Mouse (Mus musculus): ENCODE measurements around the gene Angpt4. TPM values are rescaled to one million over a fixed set of nuclear protein-coding genes. Genes with fewer than 3 reads are reported as not detected.

Gene Angpt4
- polyA plus RNA-seq, 1 experiment from 2014 or later: 0.62 TPM

DNA sequence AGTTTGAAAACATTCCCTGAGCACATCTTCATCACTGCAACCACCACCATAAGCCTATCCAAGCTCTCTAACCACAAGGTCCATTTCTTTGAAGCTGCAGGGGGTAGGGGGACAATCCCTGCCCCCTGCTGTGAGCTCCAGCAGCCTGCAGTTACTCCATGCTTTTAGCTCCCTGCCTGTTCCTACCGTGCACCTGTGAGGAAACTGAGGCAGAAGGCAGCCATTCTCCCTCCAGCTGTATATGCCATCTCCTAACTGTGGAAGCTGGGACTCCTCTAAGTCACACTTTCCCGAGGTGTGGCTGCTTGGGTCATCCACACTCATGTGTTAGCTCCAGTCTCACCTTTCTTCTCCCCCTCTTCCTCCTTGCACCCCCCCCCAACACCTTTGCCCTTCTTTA is 4.1 kb downstream of the Angpt4 start:
- H3K27me3 ChIP-seq: no peaks in the 10 kb centered on the region
- no peak overlapping the region for H3K4me3 ChIP-seq
- H3K9ac ChIP-seq: no peak overlapping the region
- H3K4me1 ChIP-seq: peaks cover 22% of the 10 kb centered on the region
- H3K27ac ChIP-seq: no peak overlapping the region
- H3K4me2 ChIP-seq: no peak overlapping the region
- no peaks in the 10 kb centered on the region for H3K9me3 ChIP-seq
- ATAC-seq (ENCODE audit: borderline replicate concordance, extremely low read depth, low FRiP score, low TSS enrichment): no peak
- H3K36me3 ChIP-seq: no peaks in the 10 kb centered on the region
- WGBS: 11% methylated on average over 2 of the region's 2 CpGs

DNA sequence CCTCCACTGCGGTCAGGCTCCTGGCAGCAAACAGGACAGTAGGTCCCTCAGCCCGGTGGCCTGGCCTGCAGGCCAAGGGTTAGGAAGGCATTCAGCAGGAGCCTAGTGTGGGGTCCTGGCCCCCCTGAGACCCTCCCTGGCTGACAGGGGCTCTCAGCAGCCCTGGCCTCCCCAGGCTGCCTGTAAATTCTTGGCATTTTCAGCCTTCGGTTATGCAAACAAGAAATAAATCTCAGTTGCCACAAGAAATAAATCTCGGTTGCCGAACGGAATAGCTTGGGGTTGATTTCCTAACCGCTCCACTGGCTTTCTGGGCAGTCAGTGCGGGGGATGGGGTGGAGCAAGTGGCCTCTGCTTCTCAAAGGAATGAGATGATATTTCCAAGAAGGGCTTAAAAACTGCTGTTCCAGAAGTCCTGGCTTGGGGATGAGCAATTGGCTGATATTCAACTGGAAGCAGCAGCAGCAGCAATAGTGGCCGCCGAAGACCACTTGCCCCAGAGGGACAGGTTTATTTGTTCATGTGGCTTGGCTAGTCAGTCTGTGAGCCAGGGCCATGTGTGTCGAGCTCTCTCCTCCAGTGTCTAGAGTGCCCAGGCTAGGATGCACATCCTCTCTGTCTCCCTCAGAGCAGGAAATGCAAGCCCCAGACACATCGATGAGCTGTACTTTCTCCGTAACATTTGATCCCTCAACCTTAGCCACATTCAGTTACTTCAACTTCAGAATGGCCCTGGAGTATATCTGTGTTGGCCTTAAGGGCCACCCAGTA is 5.2 kb downstream of the Angpt4 start:
- Histone ChIP-seq H3K4me3 (no peak overlapping the region), H3K36me3 (no peaks in the 10 kb centered on the region), H3K9me3 (no peaks in the 10 kb centered on the region), H3K4me2 (no peak overlapping the region), H3K27ac (no peak overlapping the region), H3K27me3 (no peaks in the 10 kb centered on the region), H3K4me1 (peaks cover 15% of the 10 kb centered on the region), H3K9ac (no peak overlapping the region)
- 32% methylated on average over 13 of the region's 13 CpGs for WGBS
- no peak for ATAC-seq (ENCODE audit: borderline replicate concordance, extremely low read depth, low FRiP score, low TSS enrichment)

DNA sequence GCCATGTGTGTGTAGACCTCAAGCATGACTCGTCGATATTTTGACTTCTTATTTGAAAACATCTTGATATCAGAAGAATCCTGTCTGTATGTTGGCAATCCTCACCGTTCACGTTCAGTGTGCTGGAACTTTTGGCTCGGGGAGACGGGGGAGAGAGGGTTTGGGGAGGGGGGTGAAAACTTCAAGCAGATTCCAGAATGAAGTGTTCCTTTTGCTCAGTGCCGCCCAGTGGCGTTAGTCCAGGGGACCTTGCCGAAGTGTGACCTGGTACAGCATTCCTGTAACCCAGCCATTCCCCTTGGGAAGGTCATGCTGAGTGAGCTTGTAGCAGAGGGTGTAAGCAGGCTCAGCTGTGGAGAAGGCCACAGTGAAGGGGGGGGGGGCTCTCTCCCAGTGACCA is 8.1 kb downstream of the Angpt4 start:
- Histone ChIP-seq H3K4me3 (no peak overlapping the region), H3K36me3 (no peaks in the 10 kb centered on the region), H3K9me3 (no peaks in the 10 kb centered on the region), H3K4me1 (peaks cover 15% of the 10 kb centered on the region; the same call in 1 of the 2 replicates), H3K27ac (no peak overlapping the region), H3K27me3 (no peaks in the 10 kb centered on the region), H3K4me2 (no peak overlapping the region), H3K9ac (no peak overlapping the region)
- ATAC-seq (ENCODE audit: borderline replicate concordance, extremely low read depth, low FRiP score, low TSS enrichment): peak; percentile 28; the same call in 1 of the 2 replicates
- WGBS: 28% methylated on average over 9 of the region's 9 CpGs

DNA sequence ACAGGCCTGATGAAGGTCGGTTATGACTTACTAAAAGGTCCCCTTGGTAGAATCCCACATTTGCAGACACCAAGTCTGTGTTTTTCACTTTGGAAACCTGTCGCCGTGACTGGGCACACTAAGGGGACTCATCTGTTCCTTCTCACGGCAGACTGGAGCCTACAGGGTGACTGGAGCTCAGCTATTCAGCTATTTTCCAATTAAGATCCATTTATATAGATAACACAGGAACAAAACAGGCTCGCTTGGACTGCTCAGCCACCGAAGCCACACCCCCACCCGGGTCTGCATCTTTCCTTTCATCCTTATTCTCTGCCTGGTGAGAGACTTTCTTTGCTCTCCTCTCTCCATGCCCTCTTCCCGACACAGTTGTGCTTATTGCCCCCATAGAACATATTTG is 10.1 kb downstream of the Angpt4 start:
- WGBS: 62% methylated on average over 8 of the region's 8 CpGs
- Histone ChIP-seq H3K27ac (no peak overlapping the region), H3K36me3 (no peaks in the 10 kb centered on the region), H3K27me3 (no peaks in the 10 kb centered on the region), H3K9me3 (no peaks in the 10 kb centered on the region), H3K4me3 (no peak overlapping the region), H3K4me1 (peaks cover 18% of the 10 kb centered on the region; the same call in 1 of the 2 replicates), H3K9ac (no peak overlapping the region), H3K4me2 (no peak overlapping the region)
- ATAC-seq (ENCODE audit: borderline replicate concordance, extremely low read depth, low FRiP score, low TSS enrichment): no peak

DNA sequence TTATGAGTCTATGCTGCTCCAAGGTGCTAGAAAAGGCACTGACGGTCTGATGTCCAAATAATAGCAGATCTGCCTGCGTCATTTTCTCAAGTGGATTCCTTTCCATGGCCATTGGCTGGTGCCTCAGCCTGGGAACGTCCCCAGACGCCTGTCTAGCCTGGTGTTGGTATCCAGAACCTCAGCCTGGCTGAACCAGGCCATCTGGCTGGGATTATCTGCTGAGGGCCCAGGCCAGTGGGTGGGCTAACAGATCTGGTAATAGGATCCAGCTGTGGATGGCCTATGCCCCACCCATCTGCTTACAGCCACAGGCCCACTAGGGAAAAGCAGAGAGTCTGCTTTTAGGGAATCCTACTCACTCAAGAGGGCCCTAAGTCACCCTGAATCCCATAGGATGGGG is 10.6 kb downstream of the Angpt4 start:
- Histone ChIP-seq H3K27ac (no peak overlapping the region), H3K9ac (no peak overlapping the region), H3K27me3 (no peaks in the 10 kb centered on the region), H3K4me2 (no peak overlapping the region), H3K9me3 (no peaks in the 10 kb centered on the region), H3K4me1 (peaks cover 14% of the 10 kb centered on the region; the same call in 1 of the 2 replicates), H3K4me3 (no peak overlapping the region), H3K36me3 (no peaks in the 10 kb centered on the region)
- ATAC-seq (ENCODE audit: borderline replicate concordance, extremely low read depth, low FRiP score, low TSS enrichment): peak; percentile 60; the same call in 1 of the 2 replicates
- 26% methylated on average over 4 of the region's 4 CpGs for WGBS

DNA sequence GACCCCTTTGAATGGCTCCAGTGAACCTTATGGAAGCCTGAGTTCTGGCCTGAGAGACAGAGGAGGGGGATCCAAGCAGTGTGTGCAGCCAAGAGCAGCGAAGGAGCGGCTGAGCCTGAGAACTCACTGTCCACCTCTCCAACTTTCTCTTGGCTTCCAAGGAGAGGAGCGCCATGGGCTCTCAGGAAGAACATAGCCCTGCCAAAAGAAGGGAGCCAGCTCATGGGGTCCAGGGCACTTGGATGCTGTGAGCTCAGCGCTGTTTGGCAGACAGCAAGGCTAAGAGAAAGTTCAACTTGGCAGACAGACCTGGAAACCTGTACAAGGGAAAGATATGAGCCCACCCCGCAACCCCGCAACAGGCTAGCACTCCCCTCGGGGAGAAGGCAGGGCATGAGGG is 13.3 kb downstream of the Angpt4 start:
- H3K36me3 ChIP-seq: no peaks in the 10 kb centered on the region
- no peak overlapping the region for H3K27ac ChIP-seq
- H3K9ac ChIP-seq: no peak overlapping the region
- no peak overlapping the region for H3K4me3 ChIP-seq
- H3K9me3 ChIP-seq: no peaks in the 10 kb centered on the region
- no peaks in the 10 kb centered on the region for H3K27me3 ChIP-seq
- 80% methylated on average over 7 of the region's 7 CpGs for WGBS
- H3K4me2 ChIP-seq: no peak overlapping the region
- H3K4me1 ChIP-seq: peaks cover 10% of the 10 kb centered on the region; the same call in 1 of the 2 replicates
- ATAC-seq (ENCODE audit: borderline replicate concordance, extremely low read depth, low FRiP score, low TSS enrichment): no peak

DNA sequence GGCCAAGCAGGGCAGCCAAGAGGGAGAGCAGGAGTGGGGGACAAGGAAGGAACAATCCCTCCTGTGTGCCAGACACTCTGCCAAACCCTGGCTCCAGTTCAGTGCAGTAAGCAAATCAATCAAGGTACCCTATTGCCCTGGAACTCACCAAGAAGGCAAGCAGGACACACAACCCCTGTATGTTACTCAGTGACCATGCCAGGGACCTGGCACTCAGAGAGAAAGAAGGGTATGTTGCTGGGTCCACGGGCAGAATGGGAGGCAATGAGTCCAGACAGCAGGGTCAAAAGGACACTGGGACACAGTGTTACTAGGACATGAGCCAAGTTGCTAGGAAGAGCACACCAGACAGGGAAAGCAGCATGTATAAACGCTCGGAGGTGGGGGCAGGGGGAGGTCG is 14.7 kb downstream of the Angpt4 start:
- 34% methylated on average over 4 of the region's 4 CpGs for WGBS
- no peak overlapping the region for H3K9ac ChIP-seq
- H3K27ac ChIP-seq: no peak overlapping the region
- no peak overlapping the region for H3K4me2 ChIP-seq
- no peak overlapping the region for H3K4me3 ChIP-seq
- no peak for ATAC-seq (ENCODE audit: borderline replicate concordance, extremely low read depth, low FRiP score, low TSS enrichment)
- no peaks in the 10 kb centered on the region for H3K9me3 ChIP-seq
- peaks cover 10% of the 10 kb centered on the region; the same call in 1 of the 2 replicates for H3K4me1 ChIP-seq
- H3K36me3 ChIP-seq: no peaks in the 10 kb centered on the region
- H3K27me3 ChIP-seq: no peaks in the 10 kb centered on the region

DNA sequence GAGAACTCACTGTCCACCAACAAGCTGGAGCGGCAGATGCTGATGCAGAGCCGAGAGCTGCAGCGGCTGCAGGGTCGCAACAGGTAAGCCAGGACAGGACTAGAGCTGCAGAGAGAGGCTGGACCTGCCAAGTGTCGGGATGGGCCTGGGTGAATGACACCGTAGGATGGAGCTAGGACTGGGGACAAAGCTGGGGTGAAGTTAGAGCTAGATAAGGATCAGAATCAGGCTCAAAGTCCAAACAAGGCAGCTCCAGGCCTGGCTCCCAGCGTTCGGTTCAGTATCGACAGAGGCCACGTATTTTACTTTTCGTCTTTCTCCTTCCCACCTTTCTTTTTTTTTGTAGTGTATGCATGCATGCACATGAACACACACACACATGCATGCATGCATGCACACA is 16.1 kb downstream of the Angpt4 start:
- 77% methylated on average over 11 of the region's 11 CpGs for WGBS
- ATAC-seq (ENCODE audit: borderline replicate concordance, extremely low read depth, low FRiP score, low TSS enrichment): no peak
- Histone ChIP-seq H3K27me3 (no peaks in the 10 kb centered on the region), H3K36me3 (no peaks in the 10 kb centered on the region), H3K4me1 (0 out of 2 replicates have a peak, but pooled peaks cover 6% of the 10 kb centered on the region), H3K9ac (no peak overlapping the region), H3K4me2 (no peak overlapping the region), H3K27ac (no peak overlapping the region), H3K9me3 (no peaks in the 10 kb centered on the region), H3K4me3 (no peak overlapping the region)

DNA sequence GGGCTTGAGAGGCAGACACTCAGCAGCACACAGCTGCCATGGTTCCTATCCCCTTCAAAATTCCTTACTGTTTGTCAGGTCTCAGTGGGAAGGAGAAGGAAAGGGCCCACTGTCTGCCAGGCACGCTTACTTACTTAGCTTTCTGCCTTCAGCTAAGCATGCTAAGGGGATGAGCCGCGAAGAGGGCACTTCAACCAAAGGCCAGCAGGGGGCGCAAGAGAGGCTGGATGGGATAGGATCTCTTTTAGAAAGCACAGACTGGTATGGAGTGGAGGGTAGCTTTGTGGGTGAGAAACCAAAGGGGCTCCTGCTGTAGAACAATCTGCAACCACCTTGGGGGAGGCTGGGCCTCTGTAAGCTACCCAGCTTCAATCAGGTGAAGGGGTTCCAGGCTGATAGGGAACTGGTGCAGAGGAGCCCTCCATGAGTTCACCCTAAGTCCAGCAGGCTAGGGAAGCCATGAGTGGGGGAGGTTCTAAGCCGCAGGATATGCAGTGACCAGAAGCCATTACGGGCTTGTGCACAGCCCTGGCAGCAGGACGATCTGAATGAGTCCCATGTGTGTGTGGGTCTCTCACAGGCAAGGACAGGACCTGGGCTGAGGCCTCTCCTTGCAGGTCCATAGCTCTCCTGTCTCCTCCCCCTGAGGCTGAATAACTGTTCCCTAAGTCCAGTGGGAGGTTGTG is 19.5 kb downstream of the Angpt4 start:
- H3K36me3 ChIP-seq: no peaks in the 10 kb centered on the region
- ATAC-seq (ENCODE audit: borderline replicate concordance, extremely low read depth, low FRiP score, low TSS enrichment): 0 out of 2 replicates have a peak, but pooled peaks have one; percentile 20
- H3K4me2 ChIP-seq: no peak overlapping the region
- H3K4me3 ChIP-seq: no peak overlapping the region
- no peaks in the 10 kb centered on the region for H3K9me3 ChIP-seq
- 35% methylated on average over 7 of the region's 7 CpGs for WGBS
- no peak overlapping the region for H3K27ac ChIP-seq
- H3K27me3 ChIP-seq: no peaks in the 10 kb centered on the region
- no peak overlapping the region for H3K9ac ChIP-seq
- H3K4me1 ChIP-seq: 0 out of 2 replicates have a peak, but pooled peaks cover 3% of the 10 kb centered on the region

DNA sequence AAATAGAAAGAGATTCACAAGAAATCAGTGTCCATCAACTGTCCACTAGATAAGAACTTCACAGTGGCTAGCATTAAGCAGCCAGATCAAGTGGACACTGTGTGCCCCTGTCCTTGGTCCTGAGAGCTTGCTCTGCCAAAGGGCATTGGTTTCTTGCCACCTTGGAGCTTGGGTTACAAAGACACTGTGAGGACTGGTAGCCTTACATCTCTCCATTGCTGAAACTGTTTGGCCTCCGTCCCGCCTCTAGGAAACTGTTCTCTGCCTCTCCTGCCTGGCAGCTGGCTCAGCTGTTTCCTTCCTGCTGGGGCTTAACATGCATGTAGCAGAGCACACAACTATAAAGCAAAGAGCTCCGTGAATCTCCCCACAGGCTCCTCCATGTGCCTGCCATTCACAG is 26.9 kb downstream of the Angpt4 start:
- no peaks in the 10 kb centered on the region for H3K27me3 ChIP-seq
- no peak overlapping the region for H3K9ac ChIP-seq
- peaks cover 5% of the 10 kb centered on the region for H3K4me1 ChIP-seq

DNA sequence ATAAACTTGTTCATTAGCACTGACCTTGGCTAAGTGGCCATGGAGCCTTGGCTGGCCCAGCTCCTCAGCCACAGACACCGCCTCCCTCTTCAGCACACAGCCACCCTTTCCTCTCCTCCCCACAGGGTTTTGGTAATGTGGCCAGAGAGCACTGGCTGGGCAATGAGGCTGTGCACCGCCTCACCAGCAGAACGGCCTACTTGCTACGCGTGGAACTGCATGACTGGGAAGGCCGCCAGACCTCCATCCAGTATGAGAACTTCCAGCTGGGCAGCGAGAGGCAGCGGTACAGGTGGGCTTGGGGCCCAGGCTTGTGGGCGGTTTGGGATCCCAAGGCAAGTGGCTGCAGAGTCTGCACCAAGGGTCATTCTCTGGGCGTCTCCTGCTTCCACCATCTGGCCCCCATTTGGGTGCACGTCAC is 27.8 kb downstream of the Angpt4 start:
- WGBS: 40% methylated on average over 11 of the region's 11 CpGs
- Histone ChIP-seq H3K4me2 (no peak overlapping the region), H3K4me3 (no peak overlapping the region), H3K9me3 (no peaks in the 10 kb centered on the region), H3K9ac (no peak overlapping the region), H3K27me3 (no peaks in the 10 kb centered on the region), H3K4me1 (peaks cover 5% of the 10 kb centered on the region), H3K36me3 (no peaks in the 10 kb centered on the region), H3K27ac (no peak overlapping the region)
- ATAC-seq (ENCODE audit: borderline replicate concordance, extremely low read depth, low FRiP score, low TSS enrichment): peak; percentile 44; the same call in 1 of the 2 replicates

More for the DNA sequence above, 26.9 kb downstream of the Angpt4 start:
- Histone ChIP-seq H3K4me3 (no peak overlapping the region), H3K36me3 (no peaks in the 10 kb centered on the region), H3K27ac (no peak overlapping the region), H3K9me3 (no peaks in the 10 kb centered on the region), H3K4me2 (no peak overlapping the region)
- ATAC-seq (ENCODE audit: borderline replicate concordance, extremely low read depth, low FRiP score, low TSS enrichment): no peak
- 43% methylated on average over 3 of the region's 3 CpGs for WGBS

All from lung, embryonic 15.5 days (tissue).